In genomic region chr19:9069687-9070307, GRCm38 (mm10) we compare ENCODE assay signal across 11 mouse cellular contexts. TPM values are rescaled to one million over a fixed set of nuclear protein-coding genes. Genes with fewer than 3 reads are reported as not detected.
DNase-seq lines count a peak whose midpoint lies in the region; ATAC-seq and TF ChIP-seq lines count a peak whose summit lies in the region.
"Had no signal": no experiment of that assay in that cellular context is flagged by ENCODE, and none has a peak within 500 bp of the region (broad histone marks: within the 10 kb centered on the region; RNA-seq: fewer than 3 reads in every experiment).

No protein-coding gene starts in this region.

- no peaks in the 10 kb centered on the region for H3K9me3 ChIP-seq in kidney, embryonic 14.5 days (ENCODE audit: control insufficient read depth, low read length)
- H3K9me3 ChIP-seq in intestine, embryonic 16.5 days (ENCODE audit: control insufficient read depth, low read length) = no peaks in the 10 kb centered on the region
- H3K9me3 ChIP-seq in hindbrain, embryonic 11.5 days (ENCODE audit: control insufficient read depth, low read length) = no peaks in the 10 kb centered on the region
- H3K9me3 ChIP-seq: hindbrain, embryonic 10.5 days; midbrain, embryonic 12.5 days had no signal

- H3K27ac ChIP-seq in kidney, embryonic 14.5 days (ENCODE audit: low read depth, low read length) = peak overlapping the region; percentile 73
- peak overlapping the region; percentile 89 for H3K27ac ChIP-seq in intestine, embryonic 16.5 days (ENCODE audit: low read length)
- no peak overlapping the region for H3K27ac ChIP-seq in hindbrain, embryonic 11.5 days (ENCODE audit: low read depth, low read length)
- H3K27ac ChIP-seq: hindbrain, embryonic 10.5 days; midbrain, embryonic 12.5 days had no signal

- no peak for ATAC-seq in kidney, embryonic 14.5 days (ENCODE audit: low FRiP score, low TSS enrichment)
- peak; percentile 44; the same call in 1 of the 2 replicates for ATAC-seq in intestine, embryonic 16.5 days
- ATAC-seq in megakaryocyte-erythroid progenitor cell, adult 5-6 weeks (replicated peaks; ENCODE audit: low FRiP score, low TSS enrichment, poor library complexity, severe bottlenecking) = 0 out of 2 replicates have a peak, but pooled peaks have one; percentile 23
- no peak for ATAC-seq in hindbrain, embryonic 11.5 days (ENCODE audit: low FRiP score)

- no peak for TF ChIP-seq POLR2A in brain, embryonic 14.5 days (IDR thresholded peaks at IDR 0.05; ENCODE audit: borderline replicate concordance, extremely low read depth, insufficient read depth, insufficient read length, poor library complexity, severe bottlenecking)

- DNase-seq in kidney, adult 11 months = no peak
- DNase-seq in brain, embryonic 14.5 days (ENCODE audit: low read depth) = peak; percentile 58
- DNase-seq in c-Kit-positive CD71-positive TER-119-positive erythroid progenitor cells, embryonic 14.5 days (ENCODE audit: low spot score) = no peak
- DNase-seq in hindbrain, embryonic 11.5 days (ENCODE audit: low spot score) = no peak
- no peak for DNase-seq in adrenal gland, adult 2 months

- no peaks in the 10 kb centered on the region for H3K27me3 ChIP-seq in kidney, embryonic 14.5 days (ENCODE audit: control insufficient read depth, insufficient read depth, low read length)
- no peaks in the 10 kb centered on the region for H3K27me3 ChIP-seq in intestine, embryonic 16.5 days (replicated peaks; ENCODE audit: control insufficient read depth, insufficient read depth, low read length)
- no peaks in the 10 kb centered on the region for H3K27me3 ChIP-seq in hindbrain, embryonic 11.5 days (ENCODE audit: control insufficient read depth, insufficient read depth, low read length)
- H3K27me3 ChIP-seq: midbrain, embryonic 12.5 days had no signal

- no peak overlapping the region for H3K9ac ChIP-seq in kidney, embryonic 14.5 days (ENCODE audit: low read depth, low read length)
- no peak overlapping the region for H3K9ac ChIP-seq in intestine, embryonic 16.5 days (ENCODE audit: low read depth, low read length)
- no peak overlapping the region for H3K9ac ChIP-seq in hindbrain, embryonic 11.5 days (ENCODE audit: low read depth, low read length)
- H3K9ac ChIP-seq: midbrain, embryonic 12.5 days had no signal

- no peaks in the 10 kb centered on the region for H3K36me3 ChIP-seq in kidney, embryonic 14.5 days (ENCODE audit: control insufficient read depth, insufficient read depth, low read length)
- H3K36me3 ChIP-seq in intestine, embryonic 16.5 days (ENCODE audit: control insufficient read depth, insufficient read depth, low read length) = no peaks in the 10 kb centered on the region
- H3K36me3 ChIP-seq in hindbrain, embryonic 11.5 days (ENCODE audit: control insufficient read depth, insufficient read depth, low read length) = no peaks in the 10 kb centered on the region
- H3K36me3 ChIP-seq: hindbrain, embryonic 10.5 days; midbrain, embryonic 12.5 days had no signal

- TF ChIP-seq CTCF in brain, embryonic 14.5 days (IDR thresholded peaks at IDR 0.05; ENCODE audit: borderline replicate concordance, extremely low read depth, insufficient read depth, insufficient read length) = no peak

- 60% methylated on average over 8 of the region's 8 CpGs for WGBS in kidney, embryonic 14.5 days
- WGBS in intestine, embryonic 16.5 days = 40% methylated on average over 8 of the region's 8 CpGs
- 80% methylated on average over 8 of the region's 8 CpGs for WGBS in hindbrain, embryonic 11.5 days

- H3K4me3 ChIP-seq in kidney, embryonic 14.5 days (ENCODE audit: low read length) = no peak overlapping the region
- no peak overlapping the region for H3K4me3 ChIP-seq in intestine, embryonic 16.5 days (ENCODE audit: low read length)
- H3K4me3 ChIP-seq in hindbrain, embryonic 11.5 days (ENCODE audit: low read depth, low read length) = no peak overlapping the region
- H3K4me3 ChIP-seq: hindbrain, embryonic 10.5 days; midbrain, embryonic 12.5 days had no signal

- H3K4me1 ChIP-seq in kidney, embryonic 14.5 days (ENCODE audit: control insufficient read depth, insufficient read depth, low read length) = peaks cover 18% of the 10 kb centered on the region
- peaks cover 37% of the 10 kb centered on the region for H3K4me1 ChIP-seq in intestine, embryonic 16.5 days (ENCODE audit: control insufficient read depth, insufficient read depth, low read length)
- no peaks in the 10 kb centered on the region for H3K4me1 ChIP-seq in hindbrain, embryonic 11.5 days (replicated peaks; ENCODE audit: control insufficient read depth, insufficient read depth, low read length)

- H3K4me2 ChIP-seq in kidney, embryonic 14.5 days (replicated peaks; ENCODE audit: low read depth, low read length) = no peak overlapping the region
- no peak overlapping the region for H3K4me2 ChIP-seq in intestine, embryonic 16.5 days (ENCODE audit: low read depth, low read length)
- no peak overlapping the region for H3K4me2 ChIP-seq in hindbrain, embryonic 11.5 days (replicated peaks; ENCODE audit: low read depth, low read length)
- H3K4me2 ChIP-seq: midbrain, embryonic 12.5 days had no signal

RNA-seq across cellular contexts. Expression of gene Scgb1a1, which starts 18.0 kb away (rescaled TPM):
- polyA plus RNA-seq in kidney, embryonic 14.5 days (2014; fragmentation: Nextera tagmentation; extraction: Ambion mirVana) = not detected in 2 replicates
- polyA plus RNA-seq in brain, embryonic 14.5 days (2012; rRNA removed) = not detected in 2 replicates
- not detected in 2 replicates for polyA plus RNA-seq in intestine, embryonic 16.5 days (2015; fragmentation: Nextera tagmentation; extraction: Ambion mirVana)
- not detected in 2 replicates for total RNA-seq in megakaryocyte-erythroid progenitor cell, adult 5-6 weeks (2014; fragmentation: Nextera tagmentation)
- not detected in 2 replicates for total RNA-seq in megakaryocyte-erythroid progenitor cell, adult 5-6 weeks (2017)
- not detected in 2 replicates for polyA plus RNA-seq in hindbrain, embryonic 11.5 days (2014; fragmentation: Nextera tagmentation; extraction: Ambion mirVana)
- total RNA-seq in adrenal gland, adult 2 months (2021) = not detected
- 4.5 TPM in 1 of 2 replicates, not detected in the other for polyA plus RNA-seq in adrenal gland, adult 2 months (2012; rRNA removed)
- polyA plus RNA-seq: cortical plate, adult 2 months; hindbrain, embryonic 10.5 days; midbrain, embryonic 12.5 days had no signal

Comparison
In these comparisons a context has a peak if more than half of its experiments do, and no peak if none do; other contexts are left out.
1. ATAC-seq: peak in intestine, embryonic 16.5 days (single experiment) and megakaryocyte-erythroid progenitor cell, adult 5-6 weeks (single experiment); none in kidney, embryonic 14.5 days (single experiment) and hindbrain, embryonic 11.5 days (single experiment).